Mouse (Mus musculus): ENCODE results near the gene Alg13.

DNA sequence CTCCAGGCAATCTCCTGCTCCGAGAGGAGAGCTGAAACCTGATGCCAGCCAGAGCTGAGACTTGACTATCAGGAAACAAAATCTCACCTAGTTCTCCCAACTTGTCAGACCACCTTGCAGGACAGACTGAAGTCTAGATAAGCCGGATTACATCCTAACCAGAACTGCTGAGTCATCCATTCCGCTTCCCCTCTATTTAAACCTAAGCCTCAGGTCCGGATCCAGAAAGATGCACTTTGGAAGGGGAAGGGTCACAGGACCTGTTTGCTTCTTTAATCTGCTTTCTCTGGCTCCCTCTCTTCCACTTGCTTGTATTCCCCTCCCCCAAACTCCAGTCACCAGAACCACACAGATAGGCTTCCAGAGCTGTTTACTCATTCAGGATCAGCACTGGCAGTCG is 2.6 kb upstream of the Alg13 start:
- TF ChIP-seq EP300 (optimal IDR thresholded peaks at IDR 0.05) (no peak), CTCF (IDR thresholded peaks at IDR 0.05; ENCODE audit: low read depth) (no peak)

Data from stomach, postnatal 0 days (tissue).